Mouse (Mus musculus): ENCODE results near the gene Dynlt1b.
"Not testable (repeated sequence)": the region's sequence is repeated elsewhere in the genome, so short reads cannot be mapped to it uniquely, and the experiment has no call there.

DNA sequence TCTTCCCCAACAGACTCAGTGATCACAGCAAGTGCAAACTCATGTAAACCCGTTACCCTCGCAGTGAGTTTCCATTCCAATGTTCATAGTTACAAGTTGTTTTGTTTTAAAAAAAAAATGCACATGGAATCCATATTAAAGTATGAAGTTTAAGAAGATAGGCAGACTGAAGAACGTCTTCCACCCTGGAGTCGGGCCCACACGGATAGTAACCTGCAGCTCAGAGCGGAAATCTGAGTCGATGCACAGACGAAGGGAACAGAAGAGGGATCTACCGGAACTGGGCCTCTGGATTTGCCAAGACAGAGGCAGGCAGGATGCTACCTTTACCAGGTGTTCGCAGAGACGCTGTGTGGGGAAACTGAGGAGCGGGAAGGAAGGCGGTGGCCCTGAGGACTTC is 10.0 kb downstream of the Dynlt1b start:
- not testable (repeated sequence) for TF ChIP-seq CTCF, EP300 (IDR thresholded peaks at IDR 0.05; ENCODE audit: low read depth)

Measured in liver, embryonic 14.5 days (tissue).